Mouse (Mus musculus): ENCODE data around the gene Cfap74.
A peak's percentile ranks its signal among the peaks of the same experiment; 100 is the strongest.
"Not testable (repeated sequence)": the region's sequence is repeated elsewhere in the genome, so short reads cannot be mapped to it uniquely, and the experiment has no call there.

Cfap74 gene

DNA sequence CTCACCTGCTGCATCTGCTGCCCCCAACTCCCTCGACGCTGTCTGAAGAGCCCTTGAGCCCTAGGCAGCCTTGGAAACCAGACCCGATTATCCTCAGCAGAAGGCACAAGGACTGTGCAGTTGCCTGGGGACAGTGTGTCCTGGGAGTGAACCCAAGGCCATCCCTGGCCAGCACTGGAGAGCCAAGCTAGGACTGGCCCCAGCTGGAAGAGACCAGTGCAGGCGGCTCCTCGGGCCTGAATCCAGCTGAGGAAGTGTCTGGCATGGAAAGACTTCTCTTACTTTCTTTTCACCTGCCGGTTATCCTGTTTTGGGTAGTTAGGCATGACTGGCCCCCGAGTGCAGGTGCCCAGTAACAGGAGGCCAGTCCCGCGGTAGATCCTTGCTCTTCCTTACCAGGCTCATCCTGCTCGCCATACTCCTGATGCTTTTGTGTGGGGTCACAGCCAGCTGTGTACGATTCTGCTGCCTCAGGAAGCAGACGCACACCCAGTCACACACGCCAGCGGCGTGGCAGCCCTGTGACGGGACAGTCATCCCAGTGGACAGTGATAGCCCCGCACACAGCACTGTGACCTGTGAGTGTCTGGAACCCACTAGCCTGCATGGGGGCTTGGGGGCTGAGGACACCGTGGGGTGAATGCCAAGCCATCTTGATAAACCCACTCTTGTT, 60.7 kb downstream of the Cfap74 start:
- peak; percentile 38; the same call in 1 of the 2 replicates for ATAC-seq (ENCODE audit: low TSS enrichment)

DNA sequence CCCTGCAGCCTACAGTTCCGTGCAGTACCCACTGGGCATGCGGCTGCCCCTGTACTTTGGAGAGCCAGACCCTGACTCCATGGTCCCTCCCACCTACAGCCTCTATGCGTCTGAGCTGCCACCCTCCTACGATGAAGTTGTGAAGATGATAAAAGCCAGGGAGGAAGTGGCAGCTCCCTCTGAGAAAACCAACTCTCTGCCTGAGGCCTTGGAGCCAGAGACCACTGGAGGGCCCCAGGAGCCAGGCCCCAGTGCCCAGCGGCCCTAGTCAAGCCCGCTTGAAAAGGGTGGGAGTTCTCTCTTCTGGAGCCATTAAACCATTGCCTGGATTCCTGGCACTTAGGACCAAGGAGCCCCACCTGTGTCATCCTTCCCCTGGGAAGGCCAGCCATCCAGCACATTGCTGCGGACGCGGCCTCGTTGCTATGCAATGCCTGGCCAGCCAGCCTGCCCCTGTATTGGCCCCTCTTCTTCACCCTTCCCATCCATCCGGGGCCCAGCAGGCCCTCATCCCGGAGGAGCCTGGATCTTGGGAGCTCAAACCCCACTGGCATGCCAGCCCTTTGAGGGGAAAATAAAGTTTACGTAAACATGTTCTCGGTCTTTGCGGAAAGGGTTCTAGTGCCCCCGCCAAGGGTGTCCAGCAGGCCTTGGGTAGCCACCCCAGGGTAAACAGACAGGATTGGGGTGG, 61.4 kb downstream of the Cfap74 start:
- ATAC-seq (ENCODE audit: low TSS enrichment) = no peak

DNA sequence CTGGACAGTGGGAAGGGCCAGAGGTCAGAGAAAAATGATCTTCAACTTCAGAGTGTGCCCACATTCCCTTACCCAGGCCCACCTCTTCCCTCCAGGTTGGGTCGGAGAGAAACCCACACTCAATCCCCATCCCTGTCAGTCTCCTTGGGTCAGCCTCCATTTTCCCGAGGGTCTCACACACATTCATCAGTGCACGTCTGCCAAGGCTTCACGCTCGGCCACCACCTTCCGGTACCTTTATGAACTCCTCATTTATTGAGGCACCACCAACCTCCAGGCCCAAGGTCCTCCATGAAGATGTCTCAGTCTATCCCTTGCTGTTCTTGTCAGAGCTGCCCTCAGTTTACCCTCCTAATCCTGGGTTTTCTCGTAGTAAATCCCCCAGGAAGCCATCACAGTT, 62.0 kb downstream of the Cfap74 start:
- no peak for ATAC-seq (ENCODE audit: low TSS enrichment)

DNA sequence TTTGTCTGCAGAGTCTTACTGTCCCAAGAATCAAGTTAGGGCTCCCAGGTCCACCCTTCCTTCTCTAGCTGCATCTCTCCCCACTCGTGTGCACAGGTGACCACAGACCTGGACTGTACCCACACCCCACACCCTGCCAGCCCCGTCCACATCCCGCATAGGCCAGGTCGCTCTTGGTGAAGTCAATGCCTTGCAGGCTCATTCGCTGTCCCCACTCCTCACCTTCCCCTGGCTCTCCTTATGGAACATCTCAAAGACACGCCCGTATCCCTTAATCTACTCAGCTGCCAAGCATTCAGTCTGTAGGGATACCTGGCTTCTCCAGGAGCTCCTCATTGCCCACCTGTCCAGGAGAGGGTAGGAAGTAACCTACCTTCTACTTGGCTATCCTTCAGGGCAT, 62.4 kb downstream of the Cfap74 start:
- no peak for ATAC-seq (ENCODE audit: low TSS enrichment)

DNA sequence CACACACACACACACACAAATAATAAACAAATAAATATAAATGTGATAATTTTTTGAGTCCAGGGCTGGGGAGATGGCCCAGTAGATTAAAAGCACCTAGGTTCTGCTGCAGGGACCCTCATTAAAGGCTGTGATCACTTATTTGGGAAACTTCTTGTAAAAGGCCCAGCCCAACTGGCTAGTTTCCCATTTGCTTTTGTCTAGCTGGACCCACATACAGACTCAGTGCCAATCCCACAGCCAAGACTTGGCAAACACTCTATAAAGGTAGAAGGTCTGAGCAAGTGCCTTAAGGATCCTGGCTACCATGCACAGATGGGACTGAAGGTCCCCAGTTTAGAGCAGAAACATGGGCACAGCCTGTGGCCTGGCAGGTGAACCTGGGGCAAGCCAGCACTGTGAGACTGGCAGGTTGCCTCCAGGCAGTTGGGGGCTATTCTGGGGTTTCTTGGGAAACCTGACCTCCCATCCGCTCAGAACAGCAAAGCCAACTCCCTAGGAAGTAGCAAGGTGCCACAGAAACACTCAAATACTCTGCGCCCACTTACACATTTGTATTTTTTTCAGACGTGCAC, 63.8 kb downstream of the Cfap74 start:
- ATAC-seq (ENCODE audit: low TSS enrichment) = no peak

DNA sequence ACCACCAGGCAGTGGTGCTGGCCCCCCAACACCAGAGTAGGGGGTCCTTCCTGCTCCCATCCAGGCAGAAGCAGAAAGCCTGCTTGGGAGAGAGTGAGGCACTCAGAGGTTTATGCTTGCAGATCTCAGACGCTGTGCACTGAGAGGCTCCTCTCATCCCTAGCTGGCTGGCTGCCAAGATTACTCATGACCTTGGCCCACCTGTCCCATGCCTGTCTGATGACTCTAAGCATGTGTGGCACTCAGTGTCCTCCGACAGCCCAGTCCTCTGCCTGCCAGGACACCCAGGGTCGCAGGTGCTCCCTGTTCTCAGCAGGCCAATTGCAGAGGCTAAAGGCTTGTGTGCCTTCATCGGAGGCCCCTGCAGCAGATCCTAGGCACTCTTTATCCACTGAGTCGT, 64.3 kb downstream of the Cfap74 start:
- ATAC-seq (ENCODE audit: low TSS enrichment) = no peak

DNA sequence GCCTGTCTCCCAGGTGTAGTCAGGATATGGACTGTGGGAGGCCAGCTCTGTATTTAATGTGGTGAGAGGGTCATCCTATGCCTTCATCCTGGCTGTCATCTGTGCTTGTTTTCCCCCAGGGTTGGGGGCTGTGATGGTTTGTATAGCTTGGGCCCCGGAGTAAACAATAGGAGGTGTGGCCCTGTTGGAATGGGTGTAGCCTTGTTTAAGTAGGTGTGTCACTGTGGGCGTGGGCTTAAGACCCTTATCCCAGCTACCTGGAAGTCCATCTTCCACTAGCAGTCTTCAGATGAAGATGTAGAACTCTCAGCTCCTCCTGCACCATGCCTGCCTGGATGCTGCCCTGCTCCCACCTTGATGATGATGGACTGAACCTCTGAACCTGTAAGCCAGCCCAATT, 64.8 kb downstream of the Cfap74 start:
- ATAC-seq (ENCODE audit: low TSS enrichment) = not testable (repeated sequence)

DNA sequence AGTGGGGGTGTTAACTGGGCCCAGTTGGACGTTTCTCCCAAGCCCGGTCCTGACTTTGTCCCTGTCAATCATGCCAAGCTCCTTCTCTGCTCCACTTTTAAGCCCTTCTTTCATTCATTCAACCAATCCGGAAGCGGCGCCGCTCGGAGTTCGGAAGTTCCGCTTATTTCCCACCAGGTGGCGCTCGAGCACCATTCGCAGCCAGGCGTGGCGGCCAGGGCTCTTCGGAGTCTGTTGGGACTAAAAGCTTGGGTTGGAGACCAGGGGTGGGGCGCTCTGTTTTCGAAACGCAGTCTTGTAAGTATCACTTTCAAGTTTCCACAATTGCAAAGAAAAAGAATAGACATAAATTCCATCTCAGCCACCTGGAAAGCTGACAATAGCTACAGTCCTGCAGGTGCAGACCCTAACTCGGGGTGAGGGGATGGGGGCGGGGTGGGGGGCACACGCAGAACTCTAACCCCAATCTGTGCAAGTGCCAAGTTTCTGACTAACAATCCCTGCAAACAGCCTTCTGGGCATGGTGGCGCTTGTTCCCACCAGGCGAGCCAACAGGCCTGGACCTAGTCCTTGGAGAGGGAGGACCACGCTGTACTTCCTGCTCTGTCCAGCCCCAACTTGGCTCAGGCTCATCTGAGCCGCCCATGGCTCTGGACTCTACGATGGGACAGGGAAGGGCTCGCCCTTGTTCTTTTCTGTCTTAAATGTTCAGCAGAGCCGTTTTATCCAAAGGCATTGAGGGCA, 72.6 kb downstream of the Cfap74 start:
- ATAC-seq (ENCODE audit: low TSS enrichment) = peak; percentile 83

DNA sequence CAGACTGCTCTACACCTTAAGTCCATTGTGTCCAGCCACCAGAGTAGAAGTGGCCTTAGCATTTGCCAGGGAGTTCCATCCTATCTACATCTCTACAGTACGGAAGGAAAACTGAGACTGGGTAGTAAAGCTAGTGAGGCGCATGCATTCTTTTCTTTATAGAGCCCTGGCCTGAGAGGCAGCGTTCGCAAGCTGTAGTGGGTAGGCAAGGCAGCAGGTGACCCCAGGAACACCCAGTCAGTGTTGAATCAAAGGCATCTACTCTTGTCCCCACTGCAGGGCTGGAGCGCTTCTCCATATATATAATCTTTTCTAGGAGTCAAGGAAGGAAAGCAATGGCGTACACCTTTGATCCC, 73.1 kb downstream of the Cfap74 start:
- no peak for ATAC-seq (ENCODE audit: low TSS enrichment)

DNA sequence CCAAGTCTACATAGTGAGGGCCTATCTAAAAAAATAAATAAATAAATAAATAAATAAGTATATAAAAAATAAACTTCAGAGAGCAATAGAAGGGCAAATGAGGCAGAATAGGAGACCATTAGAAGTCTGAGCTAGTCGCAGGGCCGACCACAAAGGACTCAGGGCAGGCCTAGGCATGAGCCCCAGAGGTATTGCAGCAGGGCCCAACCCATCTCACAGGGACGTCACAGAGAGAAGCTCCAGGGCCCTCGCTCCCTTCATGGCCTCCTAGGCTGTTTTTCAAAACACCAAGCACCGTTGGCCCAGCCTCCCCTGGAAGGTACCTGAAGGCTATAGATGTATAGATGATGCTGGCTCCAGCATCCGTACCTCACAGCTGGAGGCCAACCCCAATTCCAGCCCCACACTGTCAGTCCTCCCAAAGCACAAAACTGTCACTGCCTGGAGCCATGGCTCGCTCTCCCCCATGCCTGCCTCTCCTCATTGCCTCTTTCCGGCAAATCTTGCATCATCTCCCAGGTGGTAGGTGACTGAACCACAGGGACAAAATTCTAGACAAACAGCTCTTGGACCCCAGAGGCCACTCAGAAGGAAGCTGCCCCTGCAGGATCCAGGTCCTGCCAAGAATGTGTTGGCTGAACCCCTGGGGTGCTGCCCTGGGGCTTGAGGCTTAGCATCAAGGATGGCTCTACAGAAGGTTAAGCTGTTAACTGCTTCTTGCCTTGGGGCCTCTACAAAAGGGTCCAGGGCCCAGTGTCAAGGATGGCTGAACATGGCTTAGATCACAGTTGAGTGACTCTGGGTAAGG, 73.9 kb downstream of the Cfap74 start:
- ATAC-seq (ENCODE audit: low TSS enrichment) = no peak

DNA sequence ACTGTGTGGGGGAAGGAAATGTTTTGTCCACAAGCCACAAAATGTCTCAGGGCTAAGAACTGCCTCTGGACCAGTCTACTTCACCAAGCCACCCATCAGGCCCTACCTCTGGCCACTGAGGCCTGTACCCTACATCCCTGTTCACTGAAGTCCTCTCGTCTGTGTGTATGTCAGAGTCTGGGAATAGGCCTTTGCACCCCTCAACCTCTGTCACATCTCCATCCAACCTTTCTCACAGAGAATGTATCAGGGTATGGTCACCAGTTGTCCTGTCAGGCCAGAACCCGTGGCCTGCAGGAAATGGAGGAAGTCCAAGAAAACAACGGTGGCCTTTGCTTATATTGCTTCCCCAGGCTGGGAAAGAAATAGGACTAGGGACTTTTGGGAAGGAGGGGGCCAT, 76.5 kb downstream of the Cfap74 start:
- ATAC-seq (ENCODE audit: low TSS enrichment) = no peak

DNA sequence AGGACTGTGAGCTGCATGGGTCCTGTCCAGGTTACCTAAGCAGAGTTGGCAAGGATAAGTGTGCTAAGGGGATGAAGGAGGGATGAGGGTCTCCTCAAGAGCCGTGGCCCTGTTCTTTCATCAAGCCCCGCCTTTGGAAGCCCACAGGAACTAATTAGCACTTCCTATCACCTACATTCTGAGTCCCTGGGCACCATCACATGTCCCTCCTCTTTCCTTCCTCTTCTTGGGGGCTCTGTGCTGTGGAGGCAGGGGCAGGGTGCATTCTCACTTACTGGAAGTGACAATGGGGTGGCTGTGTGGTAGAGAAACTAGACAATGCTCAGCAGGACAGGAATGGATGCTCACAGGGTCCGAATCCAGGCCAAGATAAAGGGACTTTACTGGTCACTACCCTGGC, 78.8 kb downstream of the Cfap74 start:
- ATAC-seq (ENCODE audit: low TSS enrichment) = no peak

DNA sequence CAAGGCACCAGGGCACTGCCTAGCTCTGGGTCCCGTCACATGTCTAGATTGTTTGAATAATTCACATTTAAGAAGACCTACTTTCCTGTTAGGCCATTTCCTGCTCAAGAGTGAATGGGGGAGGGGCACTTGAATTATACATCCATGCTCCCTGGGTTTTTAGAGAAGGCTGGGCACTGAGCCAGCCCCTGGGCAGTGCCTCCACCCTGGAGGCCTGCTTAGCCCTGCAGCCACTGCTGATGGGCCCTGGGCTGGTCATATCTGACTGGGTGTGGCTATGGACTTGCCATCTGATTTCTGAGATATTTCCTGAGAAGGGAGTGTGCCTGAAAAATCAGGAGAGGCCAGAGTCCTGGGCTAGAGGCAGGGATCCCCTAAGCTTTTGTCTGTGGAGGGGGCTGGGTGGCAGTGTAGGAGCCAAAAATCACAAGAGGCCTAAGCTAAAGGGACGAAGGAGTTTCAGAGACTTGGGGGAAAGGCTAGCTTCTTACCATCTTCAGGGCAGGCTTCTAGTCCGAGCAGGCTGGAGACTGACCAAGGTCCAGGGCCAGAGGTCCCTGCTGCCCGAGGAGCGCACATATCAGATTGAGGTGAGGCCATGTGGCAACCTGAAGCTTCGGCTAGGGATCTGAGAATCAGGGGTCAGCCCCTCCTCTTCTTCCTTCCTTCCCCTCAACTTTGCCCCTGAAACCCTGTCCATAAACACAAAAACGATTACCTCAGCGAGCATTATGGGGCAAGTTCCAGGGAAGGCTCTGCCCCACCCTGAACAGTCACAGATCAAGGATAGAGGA, 79.4 kb downstream of the Cfap74 start:
- ATAC-seq (ENCODE audit: low TSS enrichment) = no peak

DNA sequence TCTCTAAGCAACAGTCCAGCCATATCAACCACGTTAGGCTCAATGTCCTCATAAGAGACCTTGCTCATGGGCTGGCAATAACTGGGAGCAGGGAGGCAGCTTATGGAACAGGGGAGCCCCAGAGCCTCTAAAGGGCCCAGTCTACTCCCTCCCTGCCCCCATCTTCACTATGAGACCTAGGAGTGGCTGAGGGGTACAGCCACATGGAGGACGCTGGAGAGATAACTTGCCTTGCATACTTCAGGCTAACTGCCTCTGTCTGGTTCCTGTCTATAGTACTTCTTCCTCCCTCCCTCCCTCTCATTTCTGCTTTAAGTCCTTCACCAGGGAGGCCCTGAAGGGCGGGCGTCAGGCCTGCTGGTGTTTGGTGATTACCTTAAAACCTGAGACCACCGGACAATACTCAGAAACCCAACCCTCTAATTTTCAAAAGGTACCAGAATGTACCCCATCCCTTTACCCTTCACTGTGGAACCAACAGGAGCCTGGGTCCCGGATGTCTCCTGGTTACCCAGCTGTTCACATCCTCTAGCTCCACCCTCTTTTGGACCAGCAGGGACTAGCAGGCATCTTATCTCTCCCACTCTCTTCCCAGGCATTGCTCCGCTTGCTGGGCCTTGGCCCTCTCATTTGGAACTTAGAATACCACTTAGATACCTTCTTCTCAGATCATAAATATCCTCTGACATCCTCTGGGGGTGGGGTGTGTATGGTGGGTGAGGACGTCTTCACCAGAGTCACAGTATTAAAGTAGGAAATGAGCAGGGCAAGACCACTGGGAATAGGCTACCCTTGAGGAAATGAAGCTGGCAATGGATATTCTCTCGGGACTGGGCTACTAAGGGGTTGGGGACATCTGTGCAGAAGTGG, 80.3 kb downstream of the Cfap74 start:
- no peak for ATAC-seq (ENCODE audit: low TSS enrichment)

DNA sequence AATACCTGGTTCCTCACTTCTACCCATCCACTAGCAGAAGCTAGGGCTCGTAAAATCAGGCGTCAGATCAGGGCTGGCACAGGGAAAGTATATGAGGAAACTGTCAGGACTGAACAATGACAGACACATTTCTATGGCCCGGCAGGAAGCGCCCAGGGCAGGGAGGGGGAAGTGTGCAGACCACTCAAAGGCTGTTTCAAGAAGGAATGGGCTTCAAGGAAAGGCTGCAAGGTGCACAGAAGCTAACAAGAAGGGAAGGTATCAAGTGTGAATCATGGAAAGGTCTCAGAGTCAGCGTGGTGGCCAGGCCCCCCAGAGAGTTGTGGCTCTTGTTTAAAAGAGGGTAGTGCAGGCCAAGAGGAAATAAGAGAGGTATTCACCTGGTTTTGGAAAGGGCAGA, 81.5 kb downstream of the Cfap74 start:
- ATAC-seq (ENCODE audit: low TSS enrichment) = no peak

DNA sequence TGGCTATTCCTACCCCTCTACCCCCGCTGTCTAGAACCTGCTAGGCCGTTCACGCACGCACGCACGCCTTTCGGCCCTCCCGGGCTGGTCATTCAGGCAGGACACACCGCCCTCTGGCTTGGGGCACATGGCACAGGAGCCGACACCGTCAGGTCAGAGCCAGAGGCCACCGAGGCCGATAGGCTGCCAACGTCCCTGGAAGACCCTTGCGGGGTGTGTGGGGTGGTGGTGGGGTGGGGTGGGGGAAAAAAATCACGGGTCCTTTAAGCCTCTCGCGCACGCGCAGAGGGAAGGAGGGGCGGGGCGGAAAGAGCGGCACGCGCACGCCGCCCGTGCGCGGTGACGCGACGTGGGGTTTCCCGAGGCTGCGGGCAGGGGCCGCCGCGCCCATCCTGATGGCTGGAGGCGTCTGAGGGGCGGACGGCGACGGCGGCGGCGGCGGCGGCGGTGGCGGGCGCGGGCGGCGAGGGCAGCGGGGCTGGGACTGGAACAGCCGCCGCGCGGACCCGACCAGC, 82.1 kb downstream of the Cfap74 start, which contains the start of gene Gnb1:
TSS of gene Gnb1 (plus strand) at position 372 of the 515 bp plus-strand sequence.
- ATAC-seq (ENCODE audit: low TSS enrichment) = peak; percentile 66

DNA sequence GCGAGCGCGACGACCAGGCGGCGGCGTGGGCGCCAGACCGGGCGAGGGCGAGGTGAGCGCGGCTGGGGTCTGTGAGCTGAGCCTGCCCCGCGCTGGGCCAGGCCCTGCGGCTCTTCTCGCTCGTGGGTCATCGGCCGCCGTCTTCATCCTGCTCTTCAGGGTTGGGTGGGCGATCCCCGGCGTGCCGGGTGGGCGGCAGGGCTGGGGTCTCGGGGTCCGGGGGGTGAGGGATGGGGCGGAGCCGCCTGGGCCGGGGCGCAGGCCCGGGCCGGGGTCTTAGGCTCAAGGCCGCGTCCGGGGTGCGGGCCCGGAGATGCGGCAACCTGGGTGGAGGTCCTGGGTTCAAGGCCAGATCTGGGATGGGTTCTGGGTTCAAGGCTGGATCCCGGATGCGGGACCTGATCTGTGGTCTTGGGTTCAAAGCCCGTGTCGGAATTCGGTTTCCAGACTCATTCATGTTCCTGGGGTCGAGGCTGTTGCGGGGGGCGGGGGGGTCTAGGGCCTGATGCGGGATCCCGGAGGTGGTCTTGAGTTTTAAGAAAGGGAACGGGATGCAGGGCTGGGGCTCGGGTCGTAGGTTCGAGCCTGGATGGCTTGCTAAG, 82.6 kb downstream of the Cfap74 start:
- no peak for ATAC-seq (ENCODE audit: low TSS enrichment)

DNA sequence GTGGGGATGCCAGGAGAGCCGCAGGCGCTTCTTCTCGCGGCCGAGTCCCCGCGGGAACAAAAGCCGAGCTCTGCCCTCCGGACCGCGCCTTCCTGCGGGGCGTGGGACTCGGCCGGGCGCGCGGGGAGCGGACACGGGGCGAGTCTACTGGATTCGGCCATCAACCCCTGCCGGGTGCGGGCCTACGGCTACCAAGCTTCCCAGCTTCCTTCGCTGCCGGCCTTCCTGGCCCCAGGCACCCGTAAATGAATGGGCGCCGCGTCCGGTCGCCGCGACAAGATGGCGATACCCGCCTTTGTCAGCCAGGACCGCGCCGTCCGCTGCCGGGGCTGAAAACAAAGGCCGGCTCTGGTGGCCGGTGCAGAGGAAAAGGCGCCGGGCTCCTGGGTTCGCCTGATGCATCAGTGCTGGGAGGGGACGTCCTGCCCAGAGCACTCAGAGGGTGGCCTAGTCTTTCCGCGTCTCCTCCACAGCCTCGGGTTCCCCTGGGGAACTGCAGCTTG, 83.2 kb downstream of the Cfap74 start:
- peak; percentile 33; the same call in 1 of the 2 replicates for ATAC-seq (ENCODE audit: low TSS enrichment)

DNA sequence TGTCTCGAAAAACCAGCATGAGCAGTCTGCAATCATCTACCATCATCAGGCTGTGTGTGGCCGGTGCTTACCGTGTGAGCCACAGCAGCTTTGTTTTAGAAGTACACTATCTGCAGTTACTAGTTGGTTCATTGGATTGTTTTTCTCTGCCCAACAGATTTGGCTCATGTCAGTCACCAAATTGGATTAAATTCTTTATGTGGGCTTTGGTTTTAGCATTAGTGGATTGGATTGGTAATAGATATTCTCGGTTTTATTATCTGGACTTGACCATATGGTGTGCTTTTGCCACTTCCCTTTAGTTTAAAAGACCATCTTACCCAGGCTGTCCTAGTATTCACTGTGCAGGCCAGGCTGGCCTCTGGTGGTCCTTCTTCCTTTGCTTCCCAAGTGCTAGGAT, 85.9 kb downstream of the Cfap74 start:
- ATAC-seq (ENCODE audit: low TSS enrichment) = no peak

All from frontal cortex, adult (tissue).